Mouse (Mus musculus) kidney, adult 2 months (tissue): ENCODE results near the gene S1pr5. TPM values are rescaled to one million over a fixed set of nuclear protein-coding genes. Genes with fewer than 3 reads are reported as not detected.
"Not testable (repeated sequence)": the region's sequence is repeated elsewhere in the genome, so short reads cannot be mapped to it uniquely, and the experiment has no call there.

Experiments
- DNase-seq: peaks from one replicate; pipeline ENCODE4 v3.0.0; 2021
- H3K27ac ChIP-seq: fragments of 200-500 bp; 2 replicates; pipeline ENCODE4 v1.5.1; 2012; ENCODE audit warnings: low read depth, low read length, control low read depth, inconsistent platforms; ENCODE audit not compliant: insufficient read depth
- H3K27me3 ChIP-seq: fragments of 200-500 bp; replicated peaks from 2 replicates; pipeline ENCODE4 v1.6.1; 2012; ENCODE audit warnings: mild to moderate bottlenecking, moderate library complexity, low read length, inconsistent platforms; ENCODE audit not compliant: control insufficient read depth, insufficient read depth
- H3K36me3 ChIP-seq: fragments of 200-500 bp; 2 replicates; pipeline ENCODE4 v1.6.1; 2012; ENCODE audit warnings: mild to moderate bottlenecking, moderate library complexity, low read length, inconsistent platforms; ENCODE audit not compliant: control insufficient read depth, insufficient read depth
- H3K4me1 ChIP-seq: fragments of 200-500 bp; 2 replicates; pipeline ENCODE4 v1.6.1; 2011; ENCODE audit warnings: low read length; ENCODE audit not compliant: control insufficient read depth, insufficient read depth
- H3K4me3 ChIP-seq: fragments of 200-500 bp; 2 replicates; pipeline ENCODE4 v1.5.1; 2011; ENCODE audit warnings: mild to moderate bottlenecking, low read depth, low read length, control low read depth; ENCODE audit not compliant: insufficient read depth
- CTCF ChIP-seq: fragments of 200-500 bp; conservative IDR thresholded peaks from 2 replicates; pipeline ENCODE4 v1.5.1; 2011; ENCODE audit warnings: low read depth, mild to moderate bottlenecking, control low read depth, low read length, moderate library complexity, mixed read lengths; ENCODE audit not compliant: insufficient read depth, insufficient read length
- POLR2A ChIP-seq: fragments of 200-500 bp; IDR thresholded peaks from one replicate; pipeline ENCODE4 v1.6.1; 2011; ENCODE audit warnings: low read depth, low read length, control low read depth
- WGBS: fragments of 180-500 bp; shearing (Covaris S2); methylation state at CpG from one replicate; pipeline ENCODE4 v1.1.7; 2018; 5-methylcytosine and 5-hydroxymethylcytosine counted together
- polyA plus RNA-seq: library from polyadenylated mRNA; depleted of rRNA; stranded (reverse); fragments of >200 nt; gene quantifications from 2 replicates; pipeline ENCODE4 v1.2.3, GENCODE M21; 2012; rRNA removed

S1pr5 gene
- polyA plus RNA-seq, result 0.38 and 0.39 TPM in 2 replicates

- Histone ChIP-seq H3K27ac (no peak within 1 kb of the TSS), H3K4me3 (no peak within 1 kb of the TSS), H3K4me1 (no peaks in the 10 kb centered on the region; the same call in 1 of the 2 replicates), H3K36me3 (no peaks in the 10 kb centered on the region), H3K27me3 (peaks cover 5% of the 10 kb centered on the region)
- TF ChIP-seq POLR2A, result no peak
- no peak for TF ChIP-seq CTCF
- WGBS, result 3% methylated on average over 30 of the region's 30 CpGs
- peak; percentile 74 for DNase-seq
These were observed at the start of gene S1pr5 for GRCm38 (mm10) chr9:21248326-21248725. Gene S1pr5 (minus strand): TSS chr9:21248443.

GRCm38 (mm10) chr9:21292271-21292670, 44.0 kb upstream of the S1pr5 start:
- Histone ChIP-seq H3K27ac (no peak overlapping the region), H3K4me3 (no peak overlapping the region), H3K27me3 (no peaks in the 10 kb centered on the region), H3K4me1 (peaks cover 5% of the 10 kb centered on the region; the same call in 1 of the 2 replicates), H3K36me3 (no peaks in the 10 kb centered on the region)
- no peak for DNase-seq
- no peak for TF ChIP-seq CTCF
- TF ChIP-seq POLR2A, result no peak
- WGBS, result 91% methylated on average over 3 of the region's 3 CpGs

- not testable (repeated sequence) for H3K4me1 ChIP-seq, H3K27me3 ChIP-seq, DNase-seq, H3K4me3 ChIP-seq, H3K27ac ChIP-seq, H3K36me3 ChIP-seq
- 13% methylated on average over 7 of the region's 7 CpGs for WGBS
These were observed 43.6 kb upstream of the S1pr5 start for GRCm38 (mm10) chr9:21291868-21292267.

GRCm38 (mm10) chr9:21291022-21291787, 43.0 kb upstream of the S1pr5 start, which contains the start of gene Cdkn2d:
Gene Cdkn2d (minus strand): TSS chr9:21291407.
- under 1% methylated on average over 49 of the region's 51 CpGs for WGBS
- Histone ChIP-seq H3K27me3 (no peaks in the 10 kb centered on the region), H3K4me3 (peak within 1 kb of the TSS; percentile 92), H3K4me1 (peaks cover 10% of the 10 kb centered on the region; the same call in 1 of the 2 replicates), H3K27ac (peak within 1 kb of the TSS; percentile 84), H3K36me3 (no peaks in the 10 kb centered on the region)
- peak; percentile 19 for TF ChIP-seq POLR2A
- peak; percentile 55 for TF ChIP-seq CTCF
- DNase-seq, result peak; percentile 100

- no peaks in the 10 kb centered on the region for H3K27me3 ChIP-seq
- H3K36me3 ChIP-seq, result no peaks in the 10 kb centered on the region
- peaks cover 10% of the 10 kb centered on the region; the same call in 1 of the 2 replicates for H3K4me1 ChIP-seq
- no peak for DNase-seq
- peak overlapping the region; percentile 92 for H3K4me3 ChIP-seq
- H3K27ac ChIP-seq, result peak overlapping the region; percentile 84
- TF ChIP-seq POLR2A (no peak), CTCF (no peak)
- under 1% methylated on average over 20 of the region's 20 CpGs for WGBS
These were observed 42.3 kb upstream of the S1pr5 start for GRCm38 (mm10) chr9:21290589-21290988.

GRCm38 (mm10) chr9:21289337-21289671, 41.1 kb upstream of the S1pr5 start:
- Histone ChIP-seq H3K4me3 (no peak overlapping the region), H3K36me3 (no peaks in the 10 kb centered on the region), H3K4me1 (peaks cover 10% of the 10 kb centered on the region; the same call in 1 of the 2 replicates), H3K27ac (no peak overlapping the region), H3K27me3 (no peaks in the 10 kb centered on the region)
- no peak for DNase-seq
- TF ChIP-seq POLR2A (no peak), CTCF (no peak)
- 74% methylated on average over 2 of the region's 2 CpGs for WGBS

GRCm38 (mm10) chr9:21288404-21289336, 40.4 kb upstream of the S1pr5 start:
- TF ChIP-seq POLR2A (no peak), CTCF (no peak)
- peak; percentile 23 for DNase-seq

More at GRCm38 (mm10) chr9:21288404-21289336, 40.4 kb upstream of the S1pr5 start:
- peaks cover 10% of the 10 kb centered on the region; the same call in 1 of the 2 replicates for H3K4me1 ChIP-seq
- H3K27ac ChIP-seq, result peak overlapping the region; percentile 83
- H3K36me3 ChIP-seq, result no peaks in the 10 kb centered on the region
- H3K4me3 ChIP-seq, result peak overlapping the region; percentile 65
- 68% methylated on average over 13 of the region's 13 CpGs for WGBS
- H3K27me3 ChIP-seq, result no peaks in the 10 kb centered on the region
